Mouse (Mus musculus): ENCODE results near the gene Ankrd28. TPM values are rescaled to one million over a fixed set of nuclear protein-coding genes. Genes with fewer than 3 reads are reported as not detected.
"Not testable (repeated sequence)": the region's sequence is repeated elsewhere in the genome, so short reads cannot be mapped to it uniquely, and the experiment has no call there.

Gene Ankrd28
- 9.9 and 11.0 TPM in 2 replicates for polyA plus RNA-seq (2016; fragmentation: Nextera tagmentation; extraction: Ambion mirVana)

GRCm38 (mm10) chr14:31830571-31831369 is at the start of gene Ankrd28:
TSS of gene Ankrd28 (minus strand) at chr14:31830651.
- no peaks in the 10 kb centered on the region for H3K27me3 ChIP-seq
- peak within 1 kb of the TSS; percentile 81 for H3K4me2 ChIP-seq (replicated peaks)
- no peaks in the 10 kb centered on the region for H3K9me3 ChIP-seq
- no peaks in the 10 kb centered on the region for H3K36me3 ChIP-seq
- peak within 1 kb of the TSS; percentile 76 for H3K9ac ChIP-seq
- H3K4me3 ChIP-seq: peak within 1 kb of the TSS; percentile 93
- WGBS: under 1% methylated on average over 81 of the region's 81 CpGs
- no peaks in the 10 kb centered on the region for H3K4me1 ChIP-seq
- H3K27ac ChIP-seq: peak within 1 kb of the TSS; percentile 93
- ATAC-seq (ENCODE audit: insufficient number of reproducible peaks, insufficient read depth, low FRiP score, low TSS enrichment): peak; percentile 96

- no peak overlapping the region for H3K9ac ChIP-seq
- no peaks in the 10 kb centered on the region for H3K9me3 ChIP-seq
- no peaks in the 10 kb centered on the region for H3K36me3 ChIP-seq
- H3K27me3 ChIP-seq: no peaks in the 10 kb centered on the region
- no peak overlapping the region for H3K4me2 ChIP-seq (replicated peaks)
- 87% methylated on average over 6 of the region's 6 CpGs for WGBS
- H3K27ac ChIP-seq: no peak overlapping the region
- no peaks in the 10 kb centered on the region for H3K4me1 ChIP-seq
- ATAC-seq (ENCODE audit: insufficient number of reproducible peaks, insufficient read depth, low FRiP score, low TSS enrichment): no peak
- no peak overlapping the region for H3K4me3 ChIP-seq
Observed at GRCm38 (mm10) chr14:31879456-31879855, 49.0 kb upstream of the Ankrd28 start.

- H3K27ac ChIP-seq: no peak overlapping the region
- no peak overlapping the region for H3K9ac ChIP-seq
- no peak overlapping the region for H3K4me2 ChIP-seq (replicated peaks)
- 0 out of 2 replicates have a peak, but pooled peaks cover 2% of the 10 kb centered on the region for H3K9me3 ChIP-seq
- H3K36me3 ChIP-seq: no peaks in the 10 kb centered on the region
- ATAC-seq (ENCODE audit: insufficient number of reproducible peaks, insufficient read depth, low FRiP score, low TSS enrichment): no peak
- no peak overlapping the region for H3K4me3 ChIP-seq
- no peaks in the 10 kb centered on the region for H3K4me1 ChIP-seq
- H3K27me3 ChIP-seq: no peaks in the 10 kb centered on the region
- 80% methylated on average over 5 of the region's 5 CpGs for WGBS
Observed at GRCm38 (mm10) chr14:31872130-31872529, 41.7 kb upstream of the Ankrd28 start.

DNA sequence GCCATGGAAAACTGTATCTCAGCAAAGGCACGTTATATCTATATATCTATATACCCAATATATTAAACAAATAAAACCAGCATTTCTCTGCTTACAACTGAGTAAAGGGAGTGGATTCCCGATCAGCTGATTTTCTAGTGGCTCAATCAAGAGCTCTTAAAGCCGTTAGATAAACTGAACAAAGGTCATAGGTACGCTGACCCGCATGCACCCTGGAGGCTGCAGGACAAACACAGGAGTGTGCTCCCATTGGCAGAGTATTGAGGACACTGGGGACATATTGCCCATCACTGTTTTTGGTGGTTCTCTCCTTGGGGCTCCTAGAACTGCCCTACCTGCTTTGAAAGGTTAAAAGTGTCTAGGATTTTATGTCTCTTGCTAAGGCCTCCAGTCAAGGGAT is 40.0 kb upstream of the Ankrd28 start:
- no peaks in the 10 kb centered on the region for H3K36me3 ChIP-seq
- H3K27ac ChIP-seq: no peak overlapping the region
- no peak overlapping the region for H3K9ac ChIP-seq
- peaks cover 14% of the 10 kb centered on the region for H3K9me3 ChIP-seq
- 84% methylated on average over 5 of the region's 5 CpGs for WGBS
- no peak overlapping the region for H3K4me3 ChIP-seq
- H3K4me1 ChIP-seq: no peaks in the 10 kb centered on the region
- H3K4me2 ChIP-seq (replicated peaks): no peak overlapping the region
- no peak for ATAC-seq (ENCODE audit: insufficient number of reproducible peaks, insufficient read depth, low FRiP score, low TSS enrichment)
- H3K27me3 ChIP-seq: no peaks in the 10 kb centered on the region

DNA sequence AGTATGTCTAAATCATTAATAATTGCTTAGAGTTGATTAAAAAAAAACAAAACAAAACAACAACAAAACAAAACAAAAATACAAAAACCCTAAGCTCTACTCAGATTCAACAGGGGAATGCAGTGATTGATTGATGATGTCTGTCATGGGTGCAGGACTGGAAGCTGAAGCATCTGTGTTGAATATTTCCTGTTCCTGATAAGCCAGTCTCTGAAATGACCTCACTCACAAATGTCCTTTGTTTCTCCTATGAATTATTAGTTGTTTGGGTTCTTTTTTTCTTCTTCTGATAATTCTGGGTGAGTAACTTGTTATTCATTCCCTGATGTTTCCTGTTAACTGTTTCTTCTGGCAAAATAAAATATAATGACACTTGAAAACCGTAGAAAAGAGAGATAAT is 38.1 kb upstream of the Ankrd28 start:
- peaks cover 14% of the 10 kb centered on the region for H3K9me3 ChIP-seq
- H3K9ac ChIP-seq: no peak overlapping the region
- no peaks in the 10 kb centered on the region for H3K36me3 ChIP-seq
- no peak for ATAC-seq (ENCODE audit: insufficient number of reproducible peaks, insufficient read depth, low FRiP score, low TSS enrichment)
- no peak overlapping the region for H3K4me3 ChIP-seq
- H3K4me1 ChIP-seq: no peaks in the 10 kb centered on the region
- no peaks in the 10 kb centered on the region for H3K27me3 ChIP-seq
- H3K4me2 ChIP-seq (replicated peaks): no peak overlapping the region
- H3K27ac ChIP-seq: no peak overlapping the region
- WGBS: 77% methylated on average over 1 of the region's 1 CpGs

GRCm38 (mm10) chr14:31866366-31866765 is 35.9 kb upstream of the Ankrd28 start:
- not testable (repeated sequence) for ATAC-seq (ENCODE audit: insufficient number of reproducible peaks, insufficient read depth, low FRiP score, low TSS enrichment); H3K4me1 ChIP-seq; H3K9ac ChIP-seq; H3K27ac ChIP-seq; H3K27me3 ChIP-seq; H3K36me3 ChIP-seq; H3K4me2 ChIP-seq (replicated peaks); H3K4me3 ChIP-seq
- WGBS: 91% methylated on average over 10 of the region's 10 CpGs
- H3K9me3 ChIP-seq: peaks cover 14% of the 10 kb centered on the region

GRCm38 (mm10) chr14:31858679-31859078 is 28.2 kb upstream of the Ankrd28 start:
- Histone ChIP-seq H3K9me3 (no peaks in the 10 kb centered on the region), H3K4me3 (no peak overlapping the region), H3K27ac (no peak overlapping the region), H3K4me2 (replicated peaks) (no peak overlapping the region), H3K9ac (no peak overlapping the region), H3K36me3 (no peaks in the 10 kb centered on the region), H3K27me3 (no peaks in the 10 kb centered on the region), H3K4me1 (0 out of 2 replicates have a peak, but pooled peaks cover 7% of the 10 kb centered on the region)
- ATAC-seq (ENCODE audit: insufficient number of reproducible peaks, insufficient read depth, low FRiP score, low TSS enrichment): no peak
- WGBS: 89% methylated on average over 2 of the region's 2 CpGs

DNA sequence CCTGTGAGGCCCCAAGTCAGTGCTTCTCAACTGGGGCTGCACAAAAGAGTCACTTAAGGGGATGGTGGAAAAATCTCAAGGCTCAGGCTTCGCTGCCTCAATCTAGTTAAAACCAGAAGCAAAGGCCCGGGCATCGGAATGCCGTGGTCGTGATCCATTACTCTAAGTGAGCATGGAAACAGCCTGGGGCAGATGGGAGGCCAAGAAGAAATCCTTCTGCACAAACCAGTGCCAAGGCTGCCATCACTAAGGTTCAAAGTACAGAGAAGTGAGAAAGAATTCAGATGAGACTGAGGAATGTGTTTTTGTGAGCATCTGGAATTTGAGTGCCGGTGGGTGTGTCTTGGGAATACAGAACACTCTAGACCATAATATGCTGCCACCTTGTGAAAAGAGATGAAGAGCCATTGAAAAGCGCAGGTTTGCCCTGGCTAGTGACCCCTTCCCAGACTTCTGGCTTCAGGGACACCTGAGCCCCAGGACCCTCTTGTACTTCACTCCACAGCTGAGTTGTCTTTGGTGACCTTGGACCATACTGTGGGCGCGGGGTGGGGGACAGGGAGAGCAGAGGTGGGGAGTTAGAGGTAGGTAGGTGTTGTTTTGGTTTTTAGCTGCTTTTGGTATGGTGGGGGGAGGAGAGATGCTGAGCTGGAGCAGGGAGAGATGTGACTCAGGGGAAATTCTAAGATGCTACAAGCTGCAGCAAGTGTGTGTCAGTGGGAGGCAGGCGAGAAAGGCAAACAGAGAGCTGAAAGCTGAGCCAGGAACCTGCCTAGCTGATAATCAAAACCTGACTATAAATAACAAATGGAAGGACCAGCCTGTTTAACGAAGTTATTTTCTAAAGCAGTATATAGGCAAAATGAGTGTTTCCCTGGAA is 26.9 kb upstream of the Ankrd28 start:
- H3K4me1 ChIP-seq: 0 out of 2 replicates have a peak, but pooled peaks cover 7% of the 10 kb centered on the region
- no peak overlapping the region for H3K27ac ChIP-seq
- no peaks in the 10 kb centered on the region for H3K27me3 ChIP-seq
- no peak overlapping the region for H3K4me2 ChIP-seq (replicated peaks)
- ATAC-seq (ENCODE audit: insufficient number of reproducible peaks, insufficient read depth, low FRiP score, low TSS enrichment): no peak
- no peak overlapping the region for H3K4me3 ChIP-seq
- no peaks in the 10 kb centered on the region for H3K36me3 ChIP-seq
- no peaks in the 10 kb centered on the region for H3K9me3 ChIP-seq
- no peak overlapping the region for H3K9ac ChIP-seq
- WGBS: 53% methylated on average over 11 of the region's 11 CpGs

GRCm38 (mm10) chr14:31856007-31856406 is 25.6 kb upstream of the Ankrd28 start:
- Histone ChIP-seq H3K4me2 (replicated peaks) (no peak overlapping the region), H3K27ac (no peak overlapping the region), H3K9ac (no peak overlapping the region), H3K27me3 (no peaks in the 10 kb centered on the region), H3K4me3 (no peak overlapping the region), H3K4me1 (0 out of 2 replicates have a peak, but pooled peaks cover 7% of the 10 kb centered on the region), H3K9me3 (no peaks in the 10 kb centered on the region), H3K36me3 (no peaks in the 10 kb centered on the region)
- WGBS: 77% methylated on average over 5 of the region's 5 CpGs
- no peak for ATAC-seq (ENCODE audit: insufficient number of reproducible peaks, insufficient read depth, low FRiP score, low TSS enrichment)

GRCm38 (mm10) chr14:31854667-31855066 is 24.2 kb upstream of the Ankrd28 start:
- no peak for ATAC-seq (ENCODE audit: insufficient number of reproducible peaks, insufficient read depth, low FRiP score, low TSS enrichment)
- no peak overlapping the region for H3K4me3 ChIP-seq
- WGBS: 70% methylated on average over 4 of the region's 4 CpGs

DNA sequence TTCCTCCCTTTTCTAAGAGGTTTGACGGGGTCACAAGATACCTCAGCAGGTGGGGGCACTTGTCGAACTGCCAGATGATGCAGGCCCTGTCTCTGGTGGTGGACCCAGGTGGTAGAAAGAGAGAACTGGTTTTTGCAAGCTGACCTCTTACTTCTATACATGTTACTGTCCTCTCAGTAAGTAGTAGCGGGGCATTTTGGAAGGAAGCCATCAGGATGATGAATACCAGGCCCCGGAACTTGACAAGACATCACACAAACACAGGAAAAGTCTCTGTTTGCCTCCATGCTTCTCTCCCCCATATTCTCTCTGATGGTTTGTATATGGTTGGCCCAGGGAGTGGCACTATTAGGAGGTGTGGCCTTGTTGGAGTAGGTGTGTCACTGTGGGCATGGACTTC is 13.1 kb upstream of the Ankrd28 start:
- Histone ChIP-seq H3K36me3 (no peaks in the 10 kb centered on the region), H3K27me3 (no peaks in the 10 kb centered on the region), H3K4me1 (no peaks in the 10 kb centered on the region), H3K9ac (no peak overlapping the region), H3K27ac (no peak overlapping the region), H3K4me3 (no peak overlapping the region), H3K9me3 (no peaks in the 10 kb centered on the region), H3K4me2 (replicated peaks) (no peak overlapping the region)
- WGBS: 73% methylated on average over 4 of the region's 4 CpGs
- ATAC-seq (ENCODE audit: insufficient number of reproducible peaks, insufficient read depth, low FRiP score, low TSS enrichment): no peak

More at GRCm38 (mm10) chr14:31854667-31855066, 24.2 kb upstream of the Ankrd28 start:
- no peak overlapping the region for H3K27ac ChIP-seq
- no peaks in the 10 kb centered on the region for H3K36me3 ChIP-seq
- 0 out of 2 replicates have a peak, but pooled peaks cover 7% of the 10 kb centered on the region for H3K4me1 ChIP-seq
- H3K9ac ChIP-seq: no peak overlapping the region
- H3K27me3 ChIP-seq: no peaks in the 10 kb centered on the region
- no peak overlapping the region for H3K4me2 ChIP-seq (replicated peaks)
- no peaks in the 10 kb centered on the region for H3K9me3 ChIP-seq
